ENCODE assay signal across 27 mouse cellular contexts in genomic region chr11:86629445-86629844, GRCm38 (mm10). TPM values are rescaled to one million over a fixed set of nuclear protein-coding genes. Genes with fewer than 3 reads are reported as not detected.
DNase-seq lines count a peak whose midpoint lies in the region; ATAC-seq and TF ChIP-seq lines count a peak whose summit lies in the region.
"Had no signal": no experiment of that assay in that cellular context is flagged by ENCODE, and none has a peak within 500 bp of the region (broad histone marks: within the 10 kb centered on the region; RNA-seq: fewer than 3 reads in every experiment).

No protein-coding gene starts in this region.

- TF ChIP-seq CTCF in lung, postnatal 0 days (IDR thresholded peaks at IDR 0.05): no peak

- 63% methylated on average over 3 of the region's 3 CpGs for WGBS in lung, postnatal 0 days

- no peak overlapping the region for H3K4me3 ChIP-seq in lung, postnatal 0 days (ENCODE audit: low read depth, low read length)
- H3K4me3 ChIP-seq: forebrain, embryonic 12.5 days; limb, embryonic 10.5 days; limb, embryonic 15.5 days; midbrain, embryonic 10.5 days had no signal

- H3K27me3 ChIP-seq in lung, postnatal 0 days (replicated peaks; ENCODE audit: insufficient read depth, low read length): no peaks in the 10 kb centered on the region
- H3K27me3 ChIP-seq: forebrain, embryonic 12.5 days; limb, embryonic 15.5 days had no signal

- H3K27ac ChIP-seq in lung, postnatal 0 days (ENCODE audit: low read length): 0 out of 2 replicates have a peak overlapping the region, but pooled peaks have one; percentile 68
- H3K27ac ChIP-seq: forebrain, embryonic 12.5 days; hindbrain, embryonic 14.5 days; limb, embryonic 10.5 days; limb, embryonic 15.5 days; midbrain, embryonic 10.5 days had no signal

- no peaks in the 10 kb centered on the region for H3K4me1 ChIP-seq in lung, postnatal 0 days (ENCODE audit: insufficient read depth, low read depth, low read length)
- H3K4me1 ChIP-seq: forebrain, embryonic 12.5 days; limb, embryonic 10.5 days; limb, embryonic 15.5 days; midbrain, embryonic 10.5 days had no signal

- DNase-seq in adrenal gland, adult 2 months: peak; percentile 71
- no peak for DNase-seq in adrenal gland, postnatal 4 days (ENCODE audit: low spot score in 2 of 2)
- DNase-seq in lung, postnatal 0 days (ENCODE audit: low spot score): peak; percentile 39
- no peak for DNase-seq in lung, postnatal 10 days
- DNase-seq in adrenal gland, postnatal 14 days: peak; percentile 48
- DNase-seq in gastrocnemius, adult 18-20 months (ENCODE audit: low spot score): no peak
- DNase-seq in cerebellum, postnatal 36 days: no peak
- DNase-seq: cerebellum, adult 11-12 months; cerebellum, adult 9-11 months; gastrocnemius, postnatal 25 days; heart, adult 18-20 months; heart, postnatal 4 days; kidney, adult 9 months; kidney, postnatal 10 days; layer of hippocampus, postnatal 36 days; lung, adult 2 months; right cerebral cortex, postnatal 25 days; thymus, adult 18-20 months; thymus, postnatal 25 days had no signal

- H3K9ac ChIP-seq in lung, postnatal 0 days (replicated peaks; ENCODE audit: low read depth): no peak overlapping the region
- H3K9ac ChIP-seq: forebrain, embryonic 12.5 days; hindbrain, embryonic 14.5 days; limb, embryonic 15.5 days had no signal

- no peak overlapping the region for H3K4me2 ChIP-seq in lung, postnatal 0 days (replicated peaks; ENCODE audit: low read depth, low read length)
- H3K4me2 ChIP-seq: forebrain, embryonic 12.5 days; heart, embryonic 11.5 days; hindbrain, embryonic 14.5 days; limb, embryonic 15.5 days had no signal

- ATAC-seq in lung, postnatal 0 days: no peak
- ATAC-seq: intestine, postnatal 0 days; midbrain, embryonic 16.5 days had no signal

- H3K36me3 ChIP-seq in lung, postnatal 0 days (ENCODE audit: insufficient read depth, low read length): no peaks in the 10 kb centered on the region

- no peaks in the 10 kb centered on the region for H3K9me3 ChIP-seq in lung, postnatal 0 days (ENCODE audit: low read length)
- H3K9me3 ChIP-seq: forebrain, embryonic 12.5 days; limb, embryonic 10.5 days; limb, embryonic 15.5 days; midbrain, embryonic 10.5 days had no signal

- TF ChIP-seq EP300 in lung, postnatal 0 days (IDR thresholded peaks at IDR 0.05): no peak

RNA-seq across cellular contexts. Expression of gene Vmp1, which starts 54.2 kb away (rescaled TPM):
- total RNA-seq in adrenal gland, adult 2 months (2021): 100 to 1,000 TPM; 124 to 139 TPM
- 12.9 and 18.3 TPM in 2 replicates for polyA plus RNA-seq in adrenal gland, adult 2 months (2012; rRNA removed)
- 100 to 1,000 TPM; 109 to 120 TPM for total RNA-seq in adrenal gland, postnatal 4 days (2021)
- polyA plus RNA-seq in lung, postnatal 0 days (2015; fragmentation: Nextera tagmentation; extraction: Ambion mirVana): 181 and 202 TPM in 2 replicates
- total RNA-seq in adrenal gland, postnatal 14 days (2021): 118 and 119 TPM in 2 replicates
- total RNA-seq in gastrocnemius, adult 18-20 months (2021): 10 to 100 TPM; 76.3 to 84.8 TPM

RNA-seq across cellular contexts. Expression of gene Ptrh2, which starts 54.3 kb away (rescaled TPM):
- 10 to 100 TPM; 11.7 to 17.4 TPM for total RNA-seq in adrenal gland, adult 2 months (2021)
- polyA plus RNA-seq in adrenal gland, adult 2 months (2012; rRNA removed): 3.0 and 6.2 TPM in 2 replicates
- 10 to 100 TPM; 21.6 to 22.0 TPM for total RNA-seq in adrenal gland, postnatal 4 days (2021)
- polyA plus RNA-seq in lung, postnatal 0 days (2015; fragmentation: Nextera tagmentation; extraction: Ambion mirVana): 11.7 and 12.2 TPM in 2 replicates
- 16.4 and 17.4 TPM in 2 replicates for total RNA-seq in adrenal gland, postnatal 14 days (2021)
- total RNA-seq in gastrocnemius, adult 18-20 months (2021): 1 to 10 TPM; 6.3 to 6.5 TPM

Comparison
In these comparisons a context has a peak if more than half of its experiments do, and no peak if none do; other contexts are left out.
1. DNase-seq: peak in adrenal gland, adult 2 months (single experiment), lung, postnatal 0 days (single experiment) and adrenal gland, postnatal 14 days (single experiment); none in adrenal gland, postnatal 4 days (0 of 2), lung, postnatal 10 days (single experiment), gastrocnemius, adult 18-20 months (single experiment) and cerebellum, postnatal 36 days (0 of 2).